Mouse (Mus musculus) left cerebral cortex, postnatal 36 days (tissue): ENCODE data around the gene Bicdl1. TPM values are rescaled to one million over a fixed set of nuclear protein-coding genes. Genes with fewer than 3 reads are reported as not detected.

Experiments used
- DNase-seq, 2 experiments: peaks; one replicate each; pipeline ENCODE4 v3.0.0; 2021 to 2022; ENCODE audit warnings: low spot score in 2 of 2, mixed read lengths in 1 of 2
- intact Hi-C: fragments of 180-260 bp; cut with DNase I; formaldehyde crosslinking; loops from one replicate; pipeline ENCODE4 v1.15.1; 2025
- total RNA-seq, 2 experiments: library from RNA; stranded (reverse); gene quantifications; 2 replicates each; pipeline ENCODE4 v1.2.3; 2021

Bicdl1 gene
- total RNA-seq, 2 experiments from 2014 or later = 147 to 149 TPM

- no peak for DNase-seq
- intact Hi-C loops = loop anchor here (1.0 to 10.0 kb wide), 3 partner anchors 78 to 176 kb away; no protein-coding TSS in a partner anchor
Observed at GRCm38 (mm10) chr5:115731732-115732175, 333 bp upstream of the Bicdl1 start.

GRCm38 (mm10) chr5:115730314-115730713, 1.1 kb downstream of the Bicdl1 start:
- intact Hi-C loops = loop anchor here (5.0 to 10.0 kb wide), 2 partner anchors 156 to 177 kb away; no protein-coding TSS in a partner anchor
- no peak for DNase-seq

- no peak for DNase-seq
- intact Hi-C loops = no loop called here
Observed at GRCm38 (mm10) chr5:115726581-115726980, 4.8 kb downstream of the Bicdl1 start.

- intact Hi-C loops = no loop called here
- DNase-seq = no peak
Observed at GRCm38 (mm10) chr5:115726019-115726418, 5.4 kb downstream of the Bicdl1 start.

- intact Hi-C loops = no loop called here
- DNase-seq = peak in 1 of 2 experiments; percentile 45
Observed at GRCm38 (mm10) chr5:115724422-115724821, 7.0 kb downstream of the Bicdl1 start.

- DNase-seq = no peak
Observed at GRCm38 (mm10) chr5:115722188-115722959, 9.0 kb downstream of the Bicdl1 start.

GRCm38 (mm10) chr5:115720761-115721160, 10.7 kb downstream of the Bicdl1 start:
- no peak for DNase-seq
- intact Hi-C loops = no loop called here

More at GRCm38 (mm10) chr5:115722188-115722959, 9.0 kb downstream of the Bicdl1 start:
- intact Hi-C loops = no loop called here

GRCm38 (mm10) chr5:115717693-115718092, 13.7 kb downstream of the Bicdl1 start:
- intact Hi-C loops = no loop called here
- no peak for DNase-seq

- no peak for DNase-seq
- intact Hi-C loops = no loop called here
Observed at GRCm38 (mm10) chr5:115717106-115717505, 14.3 kb downstream of the Bicdl1 start.

- intact Hi-C loops = no loop called here
Observed at GRCm38 (mm10) chr5:115716426-115716825, 15.0 kb downstream of the Bicdl1 start.

GRCm38 (mm10) chr5:115714761-115715160, 16.7 kb downstream of the Bicdl1 start:
- intact Hi-C loops = no loop called here
- no peak for DNase-seq

More at GRCm38 (mm10) chr5:115716426-115716825, 15.0 kb downstream of the Bicdl1 start:
- DNase-seq = no peak

GRCm38 (mm10) chr5:115712487-115712886, 18.9 kb downstream of the Bicdl1 start:
- no peak for DNase-seq
- intact Hi-C loops = no loop called here

GRCm38 (mm10) chr5:115711636-115712419, 19.6 kb downstream of the Bicdl1 start:
- intact Hi-C loops = no loop called here
- no peak for DNase-seq

GRCm38 (mm10) chr5:115710171-115710570, 21.2 kb downstream of the Bicdl1 start:
- DNase-seq = no peak
- intact Hi-C loops = no loop called here

- intact Hi-C loops = no loop called here
- no peak for DNase-seq
Observed at GRCm38 (mm10) chr5:115708930-115709329, 22.5 kb downstream of the Bicdl1 start.

- intact Hi-C loops = no loop called here
- no peak for DNase-seq
Observed at GRCm38 (mm10) chr5:115701981-115702380, 29.4 kb downstream of the Bicdl1 start.

- intact Hi-C loops = no loop called here
- no peak for DNase-seq
Observed at GRCm38 (mm10) chr5:115701215-115701614, 30.2 kb downstream of the Bicdl1 start.

- DNase-seq = no peak
- intact Hi-C loops = no loop called here
Observed at GRCm38 (mm10) chr5:115696811-115697210, 34.6 kb downstream of the Bicdl1 start.

- DNase-seq = no peak
- intact Hi-C loops = no loop called here
Observed at GRCm38 (mm10) chr5:115695191-115695770, 36.1 kb downstream of the Bicdl1 start.

- no peak for DNase-seq
- intact Hi-C loops = no loop called here
Observed at GRCm38 (mm10) chr5:115693271-115693670, 38.1 kb downstream of the Bicdl1 start.
